Mouse (Mus musculus) C3H10T1/2 (cell line): ENCODE results near the gene Nt5c3. TPM values are rescaled to one million over a fixed set of nuclear protein-coding genes. Genes with fewer than 3 reads are reported as not detected.

Experiments used
- polyA plus RNA-seq, 2 experiments: library from polyadenylated mRNA; unstranded; fragments of >200 nt; fragmentation: generic; extraction: Trizol; gene quantifications; one replicate each; pipeline ENCODE4 v1.2.1; 2012; ENCODE audit warnings: missing spikeins in 2 of 2

Gene Nt5c3
- polyA plus RNA-seq, result 10 to 100 TPM in 1 of 2 experiments, 1 to 10 TPM in 1; 1.4 to 10.6 TPM

DNA sequence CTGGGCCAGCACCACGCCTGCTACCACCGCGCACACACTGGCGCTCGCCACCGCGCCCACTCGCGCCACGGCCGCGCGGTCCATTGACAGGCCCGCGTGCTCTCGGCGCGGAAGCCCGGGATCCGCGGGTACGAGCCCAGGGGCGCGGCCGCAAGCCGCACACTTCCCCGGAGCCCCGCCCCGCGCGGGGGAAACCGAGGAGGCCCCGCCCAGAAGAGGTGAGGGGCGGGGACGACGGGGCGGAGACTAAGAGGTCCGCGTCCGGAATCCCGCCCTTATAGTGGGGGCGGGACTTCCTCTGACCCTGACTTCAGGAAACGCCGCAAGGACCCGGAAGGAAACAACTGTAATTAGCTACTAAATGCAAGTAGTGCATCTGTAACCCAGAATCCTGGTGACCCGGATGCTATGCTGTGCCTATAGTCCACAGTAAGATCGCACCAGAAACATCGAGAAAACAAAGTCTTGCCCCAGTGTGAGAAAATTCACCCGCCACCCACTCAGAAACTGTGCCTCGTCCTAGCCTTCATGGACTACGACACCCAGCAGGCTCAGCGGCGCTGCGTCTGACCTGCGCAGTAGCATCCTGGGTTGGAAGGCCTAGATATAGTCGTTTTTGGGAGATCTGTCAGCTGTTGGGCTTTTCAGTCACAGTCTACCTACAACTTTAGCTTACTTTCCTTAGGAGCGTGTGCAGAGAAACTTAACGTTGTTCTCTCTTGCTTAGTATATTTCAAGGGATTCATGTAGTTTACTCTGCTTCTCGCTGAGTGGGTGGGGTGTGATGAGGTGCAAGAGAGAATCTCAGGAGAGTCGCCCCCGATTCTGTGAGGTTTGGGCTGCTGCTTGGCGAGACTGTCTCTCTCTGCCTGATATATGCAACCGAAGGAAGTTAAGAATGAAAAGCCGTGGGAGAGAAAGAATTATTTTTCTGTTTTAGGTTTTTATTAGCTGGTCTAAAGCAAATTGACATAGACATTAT, at the start of gene Nt5c3, which contains the start of gene Vmn1r4:
Gene Nt5c3, minus strand, starts transcription at position 207 of the 982 bp plus-strand sequence.
Gene Vmn1r4, plus strand, starts transcription at position 290 of the 982 bp plus-strand sequence.

GRCm38 (mm10) chr6:56969973-56970372, 46.2 kb upstream of the Nt5c3 start, which contains the start of gene Vmn1r5:
Gene Vmn1r5 (plus strand): TSS chr6:56970273.

Other genes starting within 250 kb of the Nt5c3 start
- 10 to 100 TPM; 27.8 to 28.8 TPM for gene Lsm5, start 219.2 kb downstream of the Nt5c3 start, polyA plus RNA-seq
- 1 to 10 TPM in 1 of 2 experiments, under 1 TPM in 1; 0.08 to 1.7 TPM for gene Avl9, start 209.0 kb downstream of the Nt5c3 start, polyA plus RNA-seq
- 1 to 10 TPM in 1 of 2 experiments, under 1 TPM in 1; 0.95 to 7.2 TPM for gene Kbtbd2, start 126.1 kb downstream of the Nt5c3 start, polyA plus RNA-seq
- gene Fkbp9, start 91.9 kb downstream of the Nt5c3 start, polyA plus RNA-seq, result 100 to 1,000 TPM in 1 of 2 experiments, 10 to 100 TPM in 1; 22.1 to 235 TPM
- under 1 TPM; 0.01 to 0.24 TPM for gene Vmn1r4, start 83 bp upstream of the Nt5c3 start, polyA plus RNA-seq
- not detected for gene Vmn1r5, start 46.3 kb upstream of the Nt5c3 start, polyA plus RNA-seq
- not detected for gene Vmn1r6, start 73.3 kb upstream of the Nt5c3 start, polyA plus RNA-seq
- not detected for gene Vmn1r7, start 101.4 kb upstream of the Nt5c3 start, polyA plus RNA-seq
- gene Vmn1r8, start 108.4 kb upstream of the Nt5c3 start, polyA plus RNA-seq, result not detected
- gene Vmn1r9, start 142.9 kb upstream of the Nt5c3 start, polyA plus RNA-seq, result not detected
- gene Vmn1r10, start 185.5 kb upstream of the Nt5c3 start, polyA plus RNA-seq, result not detected
- gene Vmn1r11, start 209.5 kb upstream of the Nt5c3 start, polyA plus RNA-seq, result not detected
- not detected for gene Vmn1r12, start 233.0 kb upstream of the Nt5c3 start, polyA plus RNA-seq